15 mouse cellular contexts compared by ENCODE assay signal in genomic region chr13:8481347-8481746, GRCm38 (mm10).
"Had no signal": no experiment of that assay in that cellular context is flagged by ENCODE, and none has a peak within 500 bp of the region (broad histone marks: within the 10 kb centered on the region; RNA-seq: fewer than 3 reads in every experiment).

No protein-coding gene starts in this region.

- DNase-seq: gastrocnemius, postnatal 25 days; heart, adult 18-20 months; heart, postnatal 10 days; heart, postnatal 4 days; kidney, adult 18-20 months; kidney, adult 8-10 months; kidney, postnatal 10 days; kidney, postnatal 25 days; kidney, postnatal 4 days; liver; liver, embryonic 13.5 days had no signal

- ATAC-seq: hindbrain, embryonic 16.5 days; inflammation-experienced regulatory T-cells, adult 6 months; intestine, embryonic 15.5 days; intestine, postnatal 0 days had no signal
